Mouse (Mus musculus): ENCODE results near the gene Emg1.

DNA sequence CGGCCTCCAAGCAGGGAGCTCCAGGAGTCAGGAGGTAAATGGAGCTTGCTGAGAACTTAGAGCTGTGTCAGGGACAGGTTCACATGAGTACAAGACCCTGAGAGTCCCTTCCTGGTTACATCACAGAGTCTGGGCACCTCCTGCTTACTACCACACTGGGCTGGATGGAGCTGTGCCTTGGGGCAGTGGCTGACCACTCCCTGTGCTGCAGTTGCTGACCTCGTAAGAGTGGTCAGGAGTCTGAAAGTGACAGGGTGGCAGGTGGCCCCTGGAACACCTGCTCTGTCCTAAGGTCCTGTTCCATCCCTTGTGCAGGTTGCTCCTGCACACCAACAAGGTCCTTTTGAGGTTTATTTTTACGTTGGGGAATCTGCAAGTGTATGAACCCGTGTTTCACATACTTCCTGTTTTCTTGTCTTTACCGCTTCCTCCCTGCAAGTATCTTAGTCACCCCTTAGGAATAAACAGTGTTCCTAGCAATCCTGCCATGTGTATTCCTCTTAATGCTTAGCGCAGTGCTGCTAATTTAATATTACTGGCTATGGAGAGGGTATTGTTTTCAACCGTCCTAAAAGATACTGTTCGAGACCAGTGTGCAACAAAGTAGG is 23.7 kb downstream of the Emg1 start:
- TF ChIP-seq EP300 (IDR thresholded peaks at IDR 0.05) (no peak), CTCF (IDR thresholded peaks at IDR 0.05) (no peak)

Measured in lung, postnatal 0 days (tissue).